Mouse (Mus musculus) G1E (cell line): ENCODE measurements around the gene Ruvbl2.

ENCODE experiments used
- CTCF ChIP-seq: IDR thresholded peaks from 2 replicates; pipeline ENCODE4 v1.5.1; 2012; ENCODE audit warnings: low read depth, low read length, inconsistent platforms, mixed read lengths
- GATA1 ChIP-seq: IDR thresholded peaks from 2 replicates; pipeline ENCODE4 v1.6.1; 2012; ENCODE audit warnings: borderline replicate concordance, low read length, inconsistent platforms, mixed read lengths
- GATA2 ChIP-seq: IDR thresholded peaks from 2 replicates; pipeline ENCODE4 v1.6.1; 2012; ENCODE audit warnings: low read depth, low read length, inconsistent platforms, borderline replicate concordance
- TAL1 ChIP-seq: conservative IDR thresholded peaks from 2 replicates; pipeline ENCODE4 v1.6.1; 2012; ENCODE audit warnings: low read depth, low read length, inconsistent platforms, mixed read lengths

GRCm38 (mm10) chr7:45481374-45481927 is 43.6 kb upstream of the Ruvbl2 start, which contains the start of gene Tulp2:
- TF ChIP-seq GATA1 = no peak
- TF ChIP-seq CTCF = no peak
- no peak for TF ChIP-seq TAL1
- TF ChIP-seq GATA2 = no peak
